Mouse (Mus musculus): ENCODE measurements around the gene Frmd4b. TPM values are rescaled to one million over a fixed set of nuclear protein-coding genes. Genes with fewer than 3 reads are reported as not detected.

Gene Frmd4b
- polyA plus RNA-seq, 1 experiment from 2014 or later: 16.9 TPM

- Histone ChIP-seq H3K36me3 (replicated peaks) (no peaks in the 10 kb centered on the region), H3K4me3 (no peak overlapping the region), H3K9me3 (no peaks in the 10 kb centered on the region), H3K27ac (replicated peaks) (no peak overlapping the region), H3K4me1 (peaks cover 65% of the 10 kb centered on the region), H3K27me3 (replicated peaks; ENCODE audit: low read depth, poor library complexity, severe bottlenecking) (peaks cover 9% of the 10 kb centered on the region)
- no peak for DNase-seq (ENCODE audit: low spot score)
- 8% methylated on average over 8 of the region's 8 CpGs for WGBS
Measured at GRCm38 (mm10) chr6:97355141-97355540, 262.2 kb downstream of the Frmd4b start.

- H3K27me3 ChIP-seq (replicated peaks; ENCODE audit: low read depth, poor library complexity, severe bottlenecking): peaks cover 9% of the 10 kb centered on the region
- H3K4me1 ChIP-seq: peaks cover 76% of the 10 kb centered on the region
- DNase-seq (ENCODE audit: low spot score): peak; percentile 66
- H3K4me3 ChIP-seq: peak overlapping the region; percentile 45
- 4% methylated on average over 5 of the region's 5 CpGs for WGBS
- no peaks in the 10 kb centered on the region for H3K9me3 ChIP-seq
- H3K27ac ChIP-seq (replicated peaks): peak overlapping the region; percentile 65
- no peaks in the 10 kb centered on the region for H3K36me3 ChIP-seq (replicated peaks)
Measured at GRCm38 (mm10) chr6:97353933-97354332, 263.4 kb downstream of the Frmd4b start.

DNA sequence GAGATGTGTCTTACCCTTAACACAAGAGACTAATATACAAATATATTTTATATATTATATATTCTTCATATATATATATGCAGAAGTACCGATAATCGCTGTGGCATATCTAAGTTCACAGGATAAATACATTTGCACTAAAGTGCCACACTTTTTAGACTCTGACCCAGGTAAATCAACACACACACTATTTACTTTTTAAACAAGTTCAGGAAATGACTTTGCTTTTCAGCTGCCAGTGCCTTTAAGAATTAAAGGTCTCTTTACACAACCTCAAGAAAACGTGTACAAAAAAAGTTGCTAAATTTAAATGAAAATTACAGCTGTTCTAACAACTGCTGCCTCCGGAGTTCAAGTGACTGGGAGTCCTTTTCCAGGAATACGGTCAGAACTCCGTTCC is 264.0 kb downstream of the Frmd4b start:
- Histone ChIP-seq H3K36me3 (replicated peaks) (no peaks in the 10 kb centered on the region), H3K4me3 (peak overlapping the region; percentile 45), H3K9me3 (no peaks in the 10 kb centered on the region), H3K27ac (replicated peaks) (no peak overlapping the region), H3K4me1 (peaks cover 76% of the 10 kb centered on the region), H3K27me3 (replicated peaks; ENCODE audit: low read depth, poor library complexity, severe bottlenecking) (peaks cover 9% of the 10 kb centered on the region)
- no peak for DNase-seq (ENCODE audit: low spot score)
- WGBS: 38% methylated on average over 6 of the region's 6 CpGs

DNA sequence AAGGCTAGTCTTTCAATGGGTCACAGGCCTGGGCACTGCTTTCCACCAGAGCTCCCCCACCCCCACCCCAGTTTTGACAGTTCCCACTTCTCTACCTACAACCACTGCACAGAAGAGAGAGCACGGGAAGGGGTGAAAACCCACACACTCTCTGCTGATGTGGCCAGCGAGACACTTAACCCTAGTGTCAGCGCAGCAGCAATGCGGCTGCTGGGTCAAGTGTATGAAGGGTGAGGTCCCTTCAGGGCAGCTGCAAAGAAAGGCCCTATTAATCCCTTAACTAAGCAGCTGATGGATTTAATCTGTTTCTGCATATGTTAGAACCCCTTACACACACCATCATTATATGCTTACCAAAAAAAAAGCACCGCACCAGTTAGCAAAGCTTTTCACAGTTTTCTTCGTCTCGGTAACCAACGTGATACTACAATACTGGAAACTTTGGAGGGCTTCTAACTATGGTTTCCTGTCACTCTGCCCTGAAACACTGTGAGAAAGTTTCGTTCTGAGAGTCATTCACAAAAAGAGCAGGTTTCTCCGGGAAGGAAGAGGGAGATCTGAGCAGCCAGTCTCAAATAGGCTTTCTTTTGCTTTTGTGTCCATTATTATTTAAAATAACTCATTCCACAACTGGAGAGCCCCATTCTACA is 264.7 kb downstream of the Frmd4b start:
- Histone ChIP-seq H3K4me3 (peak overlapping the region; percentile 2; the same call in 1 of the 2 replicates), H3K9me3 (no peaks in the 10 kb centered on the region), H3K4me1 (peaks cover 76% of the 10 kb centered on the region), H3K27ac (replicated peaks) (peak overlapping the region; percentile 31; the same call in 1 of the 2 replicates), H3K27me3 (replicated peaks; ENCODE audit: low read depth, poor library complexity, severe bottlenecking) (peaks cover 9% of the 10 kb centered on the region), H3K36me3 (replicated peaks) (no peaks in the 10 kb centered on the region)
- peak; percentile 25 for DNase-seq (ENCODE audit: low spot score)
- 26% methylated on average over 10 of the region's 10 CpGs for WGBS

DNA sequence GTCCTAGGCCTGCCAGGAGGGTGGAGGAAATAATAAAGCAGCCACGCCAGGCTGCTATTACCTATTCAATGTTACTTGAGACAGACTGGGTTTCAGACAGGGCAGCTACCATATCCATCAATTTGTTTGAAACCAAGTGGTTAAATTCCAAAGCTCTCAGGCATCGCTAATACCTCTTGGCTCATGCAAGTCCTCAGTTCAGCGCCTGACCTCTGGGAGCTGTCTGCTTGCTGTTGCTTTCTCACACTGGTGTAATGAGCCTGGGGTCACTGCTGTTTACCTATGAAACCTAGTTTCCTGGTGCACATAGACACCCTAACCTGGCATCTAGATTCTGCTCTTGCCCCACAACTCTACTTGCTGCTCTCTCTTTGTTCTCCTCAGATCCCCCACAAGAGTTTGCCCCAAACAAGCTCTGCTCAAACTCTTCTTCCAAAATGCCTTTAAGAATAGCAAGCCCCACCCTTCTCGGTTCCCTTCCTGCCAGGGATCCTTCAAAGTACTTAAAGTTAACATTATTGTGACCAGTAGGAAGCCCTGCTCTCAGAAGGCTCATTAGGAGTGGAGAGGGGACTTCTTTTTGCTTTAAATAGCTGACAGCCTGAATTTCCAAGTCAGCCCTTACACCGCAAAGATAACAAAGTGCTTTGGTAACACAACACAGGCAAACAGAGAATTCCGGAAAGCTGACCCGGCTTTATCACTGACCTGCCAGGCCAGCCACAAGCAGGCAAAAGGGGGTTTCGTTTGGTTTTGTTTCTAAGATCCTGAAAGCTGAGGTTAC is 267.8 kb downstream of the Frmd4b start:
- WGBS: 22% methylated on average over 8 of the region's 8 CpGs

GRCm38 (mm10) chr6:97346932-97347331 is 270.4 kb downstream of the Frmd4b start:
- Histone ChIP-seq H3K36me3 (replicated peaks) (peaks cover 6% of the 10 kb centered on the region; the same call in 1 of the 2 replicates), H3K27ac (replicated peaks) (no peak overlapping the region), H3K4me1 (peaks cover 39% of the 10 kb centered on the region), H3K4me3 (no peak overlapping the region), H3K9me3 (no peaks in the 10 kb centered on the region), H3K27me3 (replicated peaks; ENCODE audit: low read depth, poor library complexity, severe bottlenecking) (no peaks in the 10 kb centered on the region; the same call in 1 of the 2 replicates)
- no peak for DNase-seq (ENCODE audit: low spot score)
- 89% methylated on average over 1 of the region's 1 CpGs for WGBS

More for the DNA sequence above, 267.8 kb downstream of the Frmd4b start:
- no peak overlapping the region for H3K4me3 ChIP-seq
- peak overlapping the region; percentile 61 for H3K27ac ChIP-seq (replicated peaks)
- peaks cover 3% of the 10 kb centered on the region; the same call in 1 of the 2 replicates for H3K27me3 ChIP-seq (replicated peaks; ENCODE audit: low read depth, poor library complexity, severe bottlenecking)
- peaks cover 6% of the 10 kb centered on the region; the same call in 1 of the 2 replicates for H3K36me3 ChIP-seq (replicated peaks)
- DNase-seq (ENCODE audit: low spot score): peak; percentile 29
- peaks cover 62% of the 10 kb centered on the region for H3K4me1 ChIP-seq
- no peaks in the 10 kb centered on the region for H3K9me3 ChIP-seq

DNA sequence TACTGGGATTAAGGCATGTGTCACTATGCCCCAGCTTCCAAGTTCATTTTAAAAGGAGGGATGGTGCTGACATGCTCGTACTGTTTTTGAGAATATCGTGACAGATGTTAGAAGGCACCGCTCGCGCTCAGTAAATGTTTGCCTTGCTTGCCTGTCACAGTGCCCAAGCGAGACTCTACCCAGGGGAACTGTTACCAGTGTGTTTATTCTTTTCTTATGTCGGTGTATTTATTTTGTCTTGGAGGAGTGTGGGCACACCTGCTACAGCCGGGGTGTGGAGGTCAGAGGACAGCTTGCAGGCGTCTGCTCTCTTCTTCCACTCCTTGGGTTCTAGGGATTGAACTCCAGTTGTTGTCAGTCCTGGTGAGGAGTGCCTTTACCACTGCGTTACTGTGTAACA is 270.8 kb downstream of the Frmd4b start:
- Histone ChIP-seq H3K9me3 (no peaks in the 10 kb centered on the region), H3K27ac (replicated peaks) (no peak overlapping the region), H3K36me3 (replicated peaks) (peaks cover 6% of the 10 kb centered on the region; the same call in 1 of the 2 replicates), H3K4me1 (peaks cover 35% of the 10 kb centered on the region), H3K4me3 (no peak overlapping the region), H3K27me3 (replicated peaks; ENCODE audit: low read depth, poor library complexity, severe bottlenecking) (no peaks in the 10 kb centered on the region; the same call in 1 of the 2 replicates)
- 72% methylated on average over 10 of the region's 10 CpGs for WGBS
- DNase-seq (ENCODE audit: low spot score): no peak

DNA sequence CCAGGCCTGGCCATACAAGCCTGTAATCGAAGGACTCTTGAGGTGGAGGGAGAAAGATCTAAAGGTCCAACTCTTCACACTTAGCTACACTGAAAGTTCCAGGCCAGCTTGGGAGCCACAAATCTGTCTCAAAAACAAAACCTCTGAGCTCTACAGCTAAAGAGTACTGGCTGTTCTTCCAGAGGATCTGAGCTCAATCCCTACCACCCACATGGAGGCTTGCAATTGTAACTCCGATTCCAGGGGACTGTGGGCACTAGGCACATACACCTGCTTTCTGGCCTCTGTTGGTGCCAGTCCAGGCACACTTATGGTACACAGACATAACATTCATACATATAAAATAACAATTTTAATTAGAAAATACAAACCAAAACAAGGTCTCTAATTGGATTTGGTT is 271.4 kb downstream of the Frmd4b start:
- WGBS: 87% methylated on average over 2 of the region's 2 CpGs
- Histone ChIP-seq H3K4me3 (no peak overlapping the region), H3K9me3 (no peaks in the 10 kb centered on the region), H3K27me3 (replicated peaks; ENCODE audit: low read depth, poor library complexity, severe bottlenecking) (no peaks in the 10 kb centered on the region), H3K36me3 (replicated peaks) (peaks cover 6% of the 10 kb centered on the region; the same call in 1 of the 2 replicates), H3K4me1 (peaks cover 29% of the 10 kb centered on the region), H3K27ac (replicated peaks) (no peak overlapping the region)
- DNase-seq (ENCODE audit: low spot score): no peak

DNA sequence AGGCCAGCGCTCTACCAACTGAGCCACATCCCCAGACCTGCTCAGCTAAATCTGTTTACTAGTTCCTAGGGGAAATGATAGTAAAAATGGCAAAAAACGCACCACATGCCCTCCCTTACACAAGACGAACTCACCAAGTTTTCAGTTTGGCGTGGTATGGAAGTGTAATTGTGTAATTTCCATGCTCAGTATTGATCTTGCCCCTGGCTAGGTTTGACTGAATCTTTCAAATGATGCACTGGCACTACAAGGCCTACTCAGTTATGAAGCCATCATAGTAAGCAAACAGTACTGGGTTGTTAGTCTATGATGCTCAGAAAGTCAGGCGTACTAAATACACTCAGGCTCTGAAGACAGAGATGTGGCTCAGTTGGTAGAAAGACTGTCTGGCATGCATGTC is 275.2 kb downstream of the Frmd4b start:
- Histone ChIP-seq H3K9me3 (no peaks in the 10 kb centered on the region), H3K27me3 (replicated peaks; ENCODE audit: low read depth, poor library complexity, severe bottlenecking) (no peaks in the 10 kb centered on the region), H3K4me1 (peaks cover 29% of the 10 kb centered on the region), H3K36me3 (replicated peaks) (peaks cover 6% of the 10 kb centered on the region; the same call in 1 of the 2 replicates), H3K27ac (replicated peaks) (no peak overlapping the region), H3K4me3 (no peak overlapping the region)
- 92% methylated on average over 5 of the region's 5 CpGs for WGBS
- DNase-seq (ENCODE audit: low spot score): no peak

DNA sequence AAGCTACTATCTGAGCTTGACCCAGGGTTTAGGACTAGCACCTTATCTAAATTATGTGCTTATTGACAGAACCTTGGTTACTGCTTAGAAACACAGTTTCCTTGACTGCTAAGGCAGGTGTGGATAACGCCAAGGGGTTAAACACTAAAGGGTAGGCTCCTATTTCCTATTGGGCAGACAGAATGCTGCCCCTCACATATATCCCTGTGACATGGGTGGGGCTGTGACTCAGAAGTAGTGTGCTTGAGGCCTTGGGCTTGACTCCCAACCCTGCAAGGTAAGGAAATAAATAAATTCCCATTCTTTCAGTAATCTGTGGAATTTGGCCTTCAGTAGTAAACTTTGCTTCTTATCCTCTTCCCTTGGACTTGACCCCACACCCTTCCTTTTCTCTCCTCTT is 275.7 kb downstream of the Frmd4b start:
- peaks cover 25% of the 10 kb centered on the region for H3K4me1 ChIP-seq
- WGBS: 93% methylated on average over 1 of the region's 1 CpGs
- DNase-seq (ENCODE audit: low spot score): no peak
- H3K27me3 ChIP-seq (replicated peaks; ENCODE audit: low read depth, poor library complexity, severe bottlenecking): no peaks in the 10 kb centered on the region
- H3K36me3 ChIP-seq (replicated peaks): peaks cover 6% of the 10 kb centered on the region; the same call in 1 of the 2 replicates
- no peak overlapping the region for H3K27ac ChIP-seq (replicated peaks)
- no peaks in the 10 kb centered on the region for H3K9me3 ChIP-seq
- no peak overlapping the region for H3K4me3 ChIP-seq

GRCm38 (mm10) chr6:97341148-97341547 is 276.2 kb downstream of the Frmd4b start:
- DNase-seq (ENCODE audit: low spot score): no peak
- peaks cover 22% of the 10 kb centered on the region for H3K4me1 ChIP-seq
- H3K27me3 ChIP-seq (replicated peaks; ENCODE audit: low read depth, poor library complexity, severe bottlenecking): no peaks in the 10 kb centered on the region
- H3K27ac ChIP-seq (replicated peaks): no peak overlapping the region
- 92% methylated on average over 3 of the region's 3 CpGs for WGBS
- H3K4me3 ChIP-seq: no peak overlapping the region
- H3K9me3 ChIP-seq: no peaks in the 10 kb centered on the region
- peaks cover 6% of the 10 kb centered on the region; the same call in 1 of the 2 replicates for H3K36me3 ChIP-seq (replicated peaks)

- Histone ChIP-seq H3K9me3 (no peaks in the 10 kb centered on the region), H3K27ac (replicated peaks) (no peak overlapping the region), H3K27me3 (replicated peaks; ENCODE audit: low read depth, poor library complexity, severe bottlenecking) (no peaks in the 10 kb centered on the region), H3K4me1 (peaks cover 22% of the 10 kb centered on the region), H3K36me3 (replicated peaks) (no peaks in the 10 kb centered on the region), H3K4me3 (no peak overlapping the region)
- DNase-seq (ENCODE audit: low spot score): no peak
- 80% methylated on average over 17 of the region's 17 CpGs for WGBS
Measured at GRCm38 (mm10) chr6:97340211-97340791, 277.0 kb downstream of the Frmd4b start.

Measured in embryonic facial prominence, embryonic 10.5 days (tissue).